Mouse (Mus musculus): ENCODE data around the gene Dock4.

The Dock4 gene

DNA sequence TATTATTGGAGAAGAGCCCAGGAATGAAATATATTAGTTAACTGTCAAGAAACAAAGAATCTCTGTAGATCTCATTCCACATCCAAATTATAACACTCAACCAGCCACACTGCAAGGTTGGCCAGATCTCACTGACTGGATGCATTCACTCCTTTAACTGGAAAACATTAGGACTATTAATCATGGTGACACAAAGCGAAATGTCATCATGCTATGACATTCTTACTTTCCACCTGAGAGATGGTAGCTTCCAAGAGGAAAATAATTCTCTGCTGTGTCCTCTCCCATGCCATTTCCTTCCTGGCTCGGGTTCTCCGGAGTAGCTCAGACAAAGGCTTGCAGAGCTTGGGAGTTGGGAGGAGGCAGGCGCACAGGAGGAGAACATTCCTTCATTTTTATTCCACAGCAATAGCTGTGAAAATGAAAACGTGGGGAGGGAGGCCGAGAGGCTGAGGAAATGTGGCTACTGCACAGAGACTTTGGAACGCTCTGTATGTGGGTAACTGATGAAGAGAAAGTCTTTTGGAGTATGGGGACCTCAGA, 17.0 kb downstream of the Dock4 start:
- DNase-seq (ENCODE audit: low read depth, low spot score), result no peak

GRCm38 (mm10) chr12:40463828-40464227, 18.1 kb downstream of the Dock4 start:
- no peak for DNase-seq (ENCODE audit: low read depth, low spot score)

GRCm38 (mm10) chr12:40464282-40464681, 18.5 kb downstream of the Dock4 start:
- DNase-seq (ENCODE audit: low read depth, low spot score), result no peak

DNA sequence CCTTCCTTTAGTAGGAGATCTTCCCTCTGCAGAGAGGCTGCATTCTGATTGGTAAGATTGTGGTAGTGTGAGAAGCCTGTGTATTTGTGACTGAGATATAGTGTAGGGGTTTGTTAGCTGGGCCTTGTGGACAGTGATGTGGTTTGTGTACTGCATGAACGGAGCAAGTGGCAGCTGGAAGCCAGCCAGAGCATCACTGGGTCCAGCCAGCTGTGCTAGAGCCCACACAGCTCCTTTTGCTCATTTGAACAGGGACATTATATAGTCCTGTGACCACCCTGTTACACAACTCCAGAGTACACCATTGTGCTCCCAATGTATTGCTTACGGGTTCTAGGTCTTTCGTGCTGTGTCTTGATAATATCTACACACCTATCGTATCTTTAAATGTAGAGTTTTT, 22.5 kb downstream of the Dock4 start:
- DNase-seq (ENCODE audit: low read depth, low spot score), result no peak

GRCm38 (mm10) chr12:40469009-40469408, 23.3 kb downstream of the Dock4 start:
- no peak for DNase-seq (ENCODE audit: low read depth, low spot score)

- no peak for DNase-seq (ENCODE audit: low read depth, low spot score)
Observed at GRCm38 (mm10) chr12:40471649-40472399, 26.1 kb downstream of the Dock4 start.

- no peak for DNase-seq (ENCODE audit: low read depth, low spot score)
Observed at GRCm38 (mm10) chr12:40473709-40474108, 28.0 kb downstream of the Dock4 start.

- DNase-seq (ENCODE audit: low read depth, low spot score), result no peak
Observed at GRCm38 (mm10) chr12:40477621-40478452, 32.1 kb downstream of the Dock4 start.

DNA sequence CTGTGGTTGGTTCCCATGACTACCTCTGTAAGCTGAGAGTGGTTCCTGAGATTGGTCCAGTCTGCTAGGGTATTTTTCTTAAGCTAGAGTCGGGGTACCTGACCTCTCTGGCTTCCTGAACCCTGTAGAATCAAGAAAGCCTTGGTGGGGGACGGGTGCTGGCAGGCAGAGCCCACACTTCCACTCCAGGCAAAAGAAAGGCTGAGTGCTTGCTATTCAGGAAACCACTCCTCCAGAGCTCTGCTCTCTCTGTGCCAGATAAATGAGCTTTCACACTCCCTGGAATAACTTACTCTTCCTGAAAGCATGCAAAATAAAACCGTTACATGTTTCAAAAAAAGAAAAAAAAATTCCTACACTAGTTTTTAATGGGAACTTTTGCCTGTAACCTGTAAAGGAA, 38.5 kb downstream of the Dock4 start:
- no peak for DNase-seq (ENCODE audit: low read depth, low spot score)

- no peak for DNase-seq (ENCODE audit: low read depth, low spot score)
Observed at GRCm38 (mm10) chr12:40485210-40485609, 39.5 kb downstream of the Dock4 start.

GRCm38 (mm10) chr12:40486047-40486837, 40.5 kb downstream of the Dock4 start:
- DNase-seq (ENCODE audit: low read depth, low spot score), result no peak

GRCm38 (mm10) chr12:40496387-40496786, 50.6 kb downstream of the Dock4 start:
- no peak for DNase-seq (ENCODE audit: low read depth, low spot score)

- no peak for DNase-seq (ENCODE audit: low read depth, low spot score)
Observed at GRCm38 (mm10) chr12:40497806-40498205, 52.1 kb downstream of the Dock4 start.

- DNase-seq (ENCODE audit: low read depth, low spot score), result no peak
Observed at GRCm38 (mm10) chr12:40498250-40498671, 52.5 kb downstream of the Dock4 start.

- no peak for DNase-seq (ENCODE audit: low read depth, low spot score)
Observed at GRCm38 (mm10) chr12:40498928-40499626, 53.3 kb downstream of the Dock4 start.

DNA sequence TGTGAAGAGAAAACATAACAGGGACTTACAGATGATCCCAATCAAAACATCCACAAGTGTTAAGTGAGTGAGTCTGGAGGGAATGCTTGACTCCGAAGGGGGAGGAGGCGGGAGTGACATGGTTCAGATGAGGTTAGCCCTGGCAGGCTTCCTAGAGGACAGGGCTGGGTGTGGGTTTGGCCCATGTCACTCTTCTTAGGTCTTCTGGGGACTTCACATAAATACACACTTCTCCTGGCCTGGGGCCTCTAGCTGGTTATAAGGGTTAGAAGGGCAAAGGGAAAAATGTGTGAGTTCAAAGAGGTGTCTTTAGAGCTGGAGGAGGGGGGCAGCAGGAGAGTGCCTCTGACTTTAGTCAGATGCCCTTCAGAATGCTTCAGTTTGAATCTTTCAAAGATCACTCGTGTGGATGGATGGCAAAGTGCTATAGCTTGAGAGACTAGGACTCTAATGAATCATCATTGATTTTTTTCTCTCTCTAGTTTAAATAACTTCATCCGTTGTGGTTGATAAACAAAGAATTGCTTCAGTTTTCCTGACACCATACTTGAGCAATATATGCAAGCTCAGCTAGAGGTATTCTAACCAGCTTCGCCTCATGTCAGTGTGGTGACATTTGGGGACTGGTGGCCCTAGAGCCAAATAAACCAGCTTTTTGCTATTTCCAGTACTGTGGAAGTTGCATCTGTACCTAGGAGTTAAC, 54.0 kb downstream of the Dock4 start:
- DNase-seq (ENCODE audit: low read depth, low spot score), result no peak

GRCm38 (mm10) chr12:40501141-40501540, 55.4 kb downstream of the Dock4 start:
- DNase-seq (ENCODE audit: low read depth, low spot score), result no peak

DNA sequence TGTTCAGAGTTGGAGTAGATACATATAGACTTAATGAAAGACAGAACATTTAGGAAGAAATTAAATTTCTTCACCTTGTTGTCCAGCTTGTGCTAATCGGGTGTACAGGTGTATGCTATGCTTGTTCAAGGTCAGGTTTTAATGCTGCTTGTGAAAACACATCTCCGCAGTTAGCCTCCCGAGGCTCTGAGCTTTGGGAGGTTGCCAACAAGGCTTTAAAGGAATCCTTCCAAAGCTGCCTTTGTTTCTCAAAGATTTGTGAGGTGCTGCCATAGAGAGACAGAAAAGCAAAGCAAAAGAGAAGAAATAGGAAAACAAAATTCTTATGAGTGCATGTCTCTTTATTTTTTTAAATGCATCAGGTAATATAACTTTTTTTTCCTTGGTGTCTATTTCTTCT, 57.8 kb downstream of the Dock4 start:
- no peak for DNase-seq (ENCODE audit: low read depth, low spot score)

DNA sequence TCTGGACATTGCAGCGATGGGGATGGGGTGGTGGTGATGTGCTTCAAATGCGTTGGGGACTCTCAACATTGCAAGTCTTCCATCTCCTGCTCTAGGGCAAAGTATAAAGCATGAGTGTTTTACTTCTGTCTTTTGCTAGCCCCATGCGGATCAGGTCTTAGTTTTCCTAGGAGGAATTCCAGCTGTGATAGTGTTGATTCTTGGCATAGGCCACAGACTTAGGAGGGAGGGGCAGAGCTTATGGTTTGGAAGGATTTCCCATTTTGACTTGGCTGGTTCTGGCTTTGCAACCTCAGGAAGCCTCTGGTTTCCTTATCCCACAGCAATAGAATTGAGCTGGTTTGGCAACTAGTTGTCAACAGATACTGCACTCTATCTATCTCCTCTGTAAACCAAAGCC, 58.9 kb downstream of the Dock4 start:
- DNase-seq (ENCODE audit: low read depth, low spot score), result no peak

DNA sequence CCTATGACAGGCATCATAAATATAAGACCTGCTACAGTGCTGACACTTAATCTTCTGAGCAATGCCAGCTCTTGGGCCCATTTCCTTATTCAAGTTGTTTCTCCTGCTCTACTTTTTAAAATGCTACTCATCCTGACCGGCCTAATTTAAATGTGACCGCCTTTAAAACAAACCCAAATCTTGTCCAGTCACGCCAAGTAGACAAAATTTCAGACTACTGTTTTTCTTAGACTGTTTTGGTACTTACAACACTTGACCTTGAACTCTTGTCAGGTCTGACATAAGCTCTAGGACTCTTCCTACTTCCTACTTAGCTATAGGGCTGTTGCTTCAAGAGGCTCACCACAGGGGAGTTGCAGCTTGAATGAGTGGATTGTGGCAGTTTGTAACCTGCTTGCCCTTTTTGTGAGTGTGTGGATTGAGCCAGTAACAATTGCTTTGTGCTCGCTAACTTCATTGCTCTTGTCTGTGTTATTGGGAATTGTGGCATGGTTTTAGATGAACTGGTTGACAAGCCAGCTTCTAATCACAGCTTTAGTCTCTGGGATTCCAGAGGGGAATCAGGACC, 62.2 kb downstream of the Dock4 start:
- DNase-seq (ENCODE audit: low read depth, low spot score), result no peak

Measured in retina, adult 2 months (tissue).